Mouse (Mus musculus): ENCODE results near the gene Sap18b. TPM values are rescaled to one million over a fixed set of nuclear protein-coding genes. Genes with fewer than 3 reads are reported as not detected.
A peak's percentile ranks its signal among the peaks of the same experiment; 100 is the strongest.
"Not testable (repeated sequence)": the region's sequence is repeated elsewhere in the genome, so short reads cannot be mapped to it uniquely, and the experiment has no call there.

Sap18b gene
- total RNA-seq, 2 experiments from 2014 or later = 170 to 181 TPM

GRCm38 (mm10) chr8:95822096-95822495, 3.0 kb upstream of the Sap18b start:
- no peak for DNase-seq

GRCm38 (mm10) chr8:95822699-95823098, 2.4 kb upstream of the Sap18b start:
- no peak for DNase-seq

- no peak for DNase-seq
Observed at GRCm38 (mm10) chr8:95830144-95830543, 5.0 kb downstream of the Sap18b start.

GRCm38 (mm10) chr8:95832603-95833434, 7.7 kb downstream of the Sap18b start:
- DNase-seq = peak; percentile 84 to 86

- no peak for DNase-seq
Observed at GRCm38 (mm10) chr8:95833435-95833984, 8.4 kb downstream of the Sap18b start.

GRCm38 (mm10) chr8:95835891-95836290, 10.7 kb downstream of the Sap18b start:
- no peak for DNase-seq

- no peak for DNase-seq
Observed at GRCm38 (mm10) chr8:95837266-95837665, 12.1 kb downstream of the Sap18b start.

- no peak for DNase-seq
Observed at GRCm38 (mm10) chr8:95839289-95839688, 14.1 kb downstream of the Sap18b start.

- no peak for DNase-seq
Observed at GRCm38 (mm10) chr8:95841436-95841835, 16.3 kb downstream of the Sap18b start.

GRCm38 (mm10) chr8:95843968-95844367, 18.8 kb downstream of the Sap18b start:
- DNase-seq = no peak

GRCm38 (mm10) chr8:95845026-95845425, 19.9 kb downstream of the Sap18b start:
- DNase-seq = no peak

GRCm38 (mm10) chr8:95848061-95848551, 23.0 kb downstream of the Sap18b start:
- DNase-seq = no peak

GRCm38 (mm10) chr8:95848734-95849464, 23.8 kb downstream of the Sap18b start:
- no peak for DNase-seq

GRCm38 (mm10) chr8:95850326-95850725, 25.2 kb downstream of the Sap18b start:
- no peak for DNase-seq

GRCm38 (mm10) chr8:95852290-95852689, 27.1 kb downstream of the Sap18b start:
- peak; percentile 54 to 65 for DNase-seq

GRCm38 (mm10) chr8:95853102-95853843, 28.1 kb downstream of the Sap18b start, which contains the start of gene Slc38a7:
TSS of gene Slc38a7 (minus strand) at chr8:95853539.
- DNase-seq = peak; percentile 77 to 78

- DNase-seq = no peak
Observed at GRCm38 (mm10) chr8:95854174-95854573, 29.0 kb downstream of the Sap18b start.

- DNase-seq = not testable (repeated sequence)
Observed at GRCm38 (mm10) chr8:95863761-95864440, 38.8 kb downstream of the Sap18b start.

GRCm38 (mm10) chr8:95864851-95865250, 39.7 kb downstream of the Sap18b start:
- not testable (repeated sequence) for DNase-seq

- no peak for DNase-seq
Observed at GRCm38 (mm10) chr8:95871690-95872089, 46.5 kb downstream of the Sap18b start.

- no peak for DNase-seq
Observed at GRCm38 (mm10) chr8:95875270-95875669, 50.1 kb downstream of the Sap18b start.
